Mouse (Mus musculus) cerebellum, adult 2 months (tissue): Measurements from ENCODE around the gene Klrg1. TPM values are rescaled to one million over a fixed set of nuclear protein-coding genes. Genes with fewer than 3 reads are reported as not detected.

ENCODE experiments used
- DNase-seq, 2 experiments: peaks; one replicate each; pipeline ENCODE4 v3.0.0; 2021
- H3K27ac ChIP-seq: fragments of 200-500 bp; 2 replicates; pipeline ENCODE4 v1.5.1; 2012; ENCODE audit warnings: low read length, control low read depth, inconsistent platforms; ENCODE audit not compliant: insufficient read depth
- H3K27me3 ChIP-seq: fragments of 200-500 bp; 2 replicates; pipeline ENCODE4 v1.6.1; 2012; ENCODE audit warnings: inconsistent platforms, mild to moderate bottlenecking, low read length, moderate library complexity; ENCODE audit not compliant: control insufficient read depth, insufficient read depth
- H3K4me1 ChIP-seq: fragments of 200-500 bp; 2 replicates; pipeline ENCODE4 v1.6.1; 2011; ENCODE audit warnings: low read length; ENCODE audit not compliant: control insufficient read depth, insufficient read depth
- H3K4me3 ChIP-seq: fragments of 200-500 bp; replicated peaks from 2 replicates; pipeline ENCODE3; 2011; ENCODE audit warnings: mild to moderate bottlenecking, low read depth, low read length, control low read depth; ENCODE audit not compliant: insufficient read depth
- CTCF ChIP-seq: fragments of 200-500 bp; IDR thresholded peaks from 2 replicates; pipeline ENCODE4 v1.5.1; 2011; ENCODE audit warnings: low read depth, mild to moderate bottlenecking, control low read depth, low read length, moderate library complexity, borderline replicate concordance; ENCODE audit not compliant: insufficient read depth
- POLR2A ChIP-seq: fragments of 200-500 bp; IDR thresholded peaks from 2 replicates; pipeline ENCODE4 v1.6.1; 2011; ENCODE audit warnings: low read length, control low read depth, borderline replicate concordance; ENCODE audit not compliant: insufficient read depth
- WGBS: fragments of 180-500 bp; shearing (Covaris S2); methylation state at CpG from one replicate; pipeline ENCODE4 v1.1.7; 2018; 5-methylcytosine and 5-hydroxymethylcytosine counted together
- polyA plus RNA-seq: library from polyadenylated mRNA; depleted of rRNA; stranded (reverse); fragments of >200 nt; gene quantifications from 2 replicates; pipeline ENCODE4 v1.2.3, GENCODE M21; 2012; rRNA removed

Gene Klrg1
- polyA plus RNA-seq: 0.06 and 0.07 TPM in 2 replicates

DNA sequence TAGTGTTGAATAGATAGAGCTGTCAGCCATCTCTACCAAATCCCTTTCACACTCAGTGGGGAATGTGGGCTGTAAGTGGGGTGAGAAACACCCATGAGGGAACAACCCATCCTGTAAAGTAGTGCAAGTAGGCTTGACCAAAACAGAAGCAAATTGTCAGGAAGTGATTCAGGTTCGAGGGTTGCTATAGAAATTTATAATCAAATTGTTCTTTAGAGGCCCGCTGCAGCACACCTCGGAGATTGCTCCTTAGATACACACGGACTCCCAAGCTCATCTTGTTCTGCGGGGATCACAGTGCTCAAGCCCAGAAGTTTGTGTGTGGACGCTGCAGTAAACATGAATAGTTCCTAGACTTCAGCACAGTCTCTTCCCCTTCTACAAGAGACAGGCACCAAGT lies at the start of gene Klrg1:
Klrg1 (minus strand) TSS at position 101 of the 400 bp plus-strand sequence.
- DNase-seq: no peak
- WGBS: 85% methylated on average over 6 of the region's 6 CpGs

DNA sequence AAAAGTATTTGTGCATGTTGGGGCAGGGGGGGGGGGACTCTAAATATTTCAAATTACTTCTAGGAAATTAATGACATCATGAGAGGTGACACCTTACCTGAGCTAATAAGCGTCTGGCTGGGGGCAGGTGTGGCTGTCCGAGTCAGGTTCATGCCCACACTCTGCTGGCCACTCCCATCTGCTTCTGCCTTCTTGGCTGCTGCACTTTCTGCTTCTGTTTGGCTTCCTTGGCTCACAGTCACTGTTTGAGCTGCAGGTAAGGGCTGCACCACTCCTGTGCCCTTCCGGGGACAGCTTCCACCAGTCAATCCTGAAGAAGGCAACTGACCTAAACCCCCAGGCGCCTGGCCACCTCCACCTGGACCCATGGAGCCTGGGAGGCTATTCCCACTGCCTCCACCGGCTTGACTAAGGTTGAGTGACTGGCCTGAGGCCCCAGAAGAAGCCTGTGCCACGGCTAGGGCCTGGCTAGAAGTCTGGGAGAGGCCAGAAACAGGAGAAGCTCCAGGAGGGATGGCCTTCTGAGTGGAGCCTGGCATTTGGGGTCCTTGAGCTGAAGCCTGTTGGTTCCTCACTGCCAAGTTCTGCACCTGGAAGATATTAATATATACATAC lies 42.8 kb upstream of the Klrg1 start:
- TF ChIP-seq POLR2A (no peak), CTCF (no peak)
- Histone ChIP-seq H3K27ac (no peak overlapping the region), H3K4me3 (no peak overlapping the region), H3K4me1 (no peaks in the 10 kb centered on the region), H3K27me3 (no peaks in the 10 kb centered on the region)
- 86% methylated on average over 6 of the region's 6 CpGs for WGBS
- no peak for DNase-seq

More for the DNA sequence above, at the start of gene Klrg1:
- no peak within 1 kb of the TSS for H3K4me3 ChIP-seq
- H3K27ac ChIP-seq: no peak within 1 kb of the TSS
- TF ChIP-seq CTCF: no peak
- no peak for TF ChIP-seq POLR2A
- no peaks in the 10 kb centered on the region for H3K4me1 ChIP-seq
- no peaks in the 10 kb centered on the region for H3K27me3 ChIP-seq

DNA sequence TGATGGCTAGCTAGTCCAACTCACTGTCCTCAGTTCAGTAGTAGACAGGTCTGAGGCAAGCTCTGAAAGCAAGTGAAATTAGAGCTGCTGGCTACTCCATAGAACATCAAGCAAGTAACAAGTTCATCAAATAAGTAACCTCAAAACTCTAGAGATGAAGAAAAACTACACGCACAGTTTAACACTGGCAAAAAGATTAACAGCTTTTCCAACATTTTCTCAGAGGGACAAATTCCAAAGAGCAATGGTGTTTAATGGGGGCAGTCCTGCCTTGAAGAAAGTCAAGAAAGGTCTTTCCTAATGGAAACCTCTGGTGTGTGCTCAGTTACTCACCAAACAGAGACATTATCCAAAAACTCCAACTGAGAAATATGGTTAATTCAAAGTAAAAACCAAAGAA lies 36.0 kb upstream of the Klrg1 start:
- no peaks in the 10 kb centered on the region for H3K27me3 ChIP-seq
- no peak for DNase-seq
- 98% methylated on average over 1 of the region's 1 CpGs for WGBS
- no peak overlapping the region for H3K4me3 ChIP-seq
- no peaks in the 10 kb centered on the region for H3K4me1 ChIP-seq
- H3K27ac ChIP-seq: no peak overlapping the region
- TF ChIP-seq CTCF: no peak
- no peak for TF ChIP-seq POLR2A

DNA sequence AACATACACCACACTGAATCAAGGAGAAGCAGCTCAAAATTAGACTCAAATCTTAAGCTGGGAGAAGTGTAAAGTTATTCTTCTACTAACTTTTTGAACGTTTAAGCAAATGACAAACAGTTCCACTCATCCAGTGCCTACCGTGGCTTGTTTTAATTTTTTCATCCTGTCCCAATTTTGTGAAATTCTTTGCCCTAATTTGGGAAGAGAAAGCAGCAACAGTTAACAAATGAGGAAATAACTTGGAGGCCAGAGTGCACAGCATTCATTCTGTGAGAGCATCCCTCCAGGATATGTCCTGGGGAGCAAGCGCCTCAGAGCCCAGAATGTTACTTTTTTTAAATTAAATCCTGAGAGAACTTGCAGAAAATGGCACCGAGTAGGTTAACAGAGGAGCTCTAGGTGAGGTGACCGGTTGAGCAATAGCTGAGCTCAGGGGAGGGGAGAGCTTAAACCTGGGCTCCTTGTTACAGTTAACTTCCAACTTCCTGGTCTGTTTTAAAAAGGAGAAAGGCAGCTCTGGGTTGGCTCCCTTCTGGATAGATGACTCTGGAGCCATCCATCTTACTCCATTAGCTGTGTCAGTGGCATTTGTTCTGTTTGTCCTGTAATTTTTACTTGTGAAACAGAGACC lies 27.6 kb upstream of the Klrg1 start:
- H3K4me1 ChIP-seq: no peaks in the 10 kb centered on the region
- no peak for TF ChIP-seq CTCF
- no peak for TF ChIP-seq POLR2A
- no peak overlapping the region for H3K27ac ChIP-seq
- WGBS: 66% methylated on average over 5 of the region's 5 CpGs
- no peak overlapping the region for H3K4me3 ChIP-seq
- H3K27me3 ChIP-seq: no peaks in the 10 kb centered on the region
- DNase-seq: no peak

DNA sequence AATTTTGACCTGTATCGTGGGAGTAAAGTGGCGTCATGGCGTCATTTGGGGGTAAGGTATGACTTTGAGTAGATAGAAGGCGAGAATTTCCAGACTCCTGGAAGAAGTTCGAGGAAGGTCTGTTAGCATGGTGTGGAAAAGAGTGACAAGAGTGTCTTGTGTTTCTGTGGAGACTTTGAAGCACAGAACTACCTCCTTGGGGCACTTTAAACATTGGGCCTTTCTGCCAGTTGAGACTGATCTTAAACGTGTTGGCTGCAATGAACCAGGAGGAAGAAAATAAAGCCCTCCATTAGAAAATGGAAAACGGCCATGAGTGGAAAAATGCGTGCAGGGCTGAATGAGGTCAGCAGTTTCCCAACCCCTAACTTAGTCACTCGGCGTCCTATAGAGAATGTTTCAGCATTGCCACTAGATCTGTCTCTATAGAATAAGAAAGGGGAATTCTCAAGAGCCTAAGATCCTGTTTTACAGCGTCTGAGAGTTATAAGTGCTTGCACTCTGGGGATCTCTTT lies 26.8 kb upstream of the Klrg1 start:
- no peaks in the 10 kb centered on the region for H3K4me1 ChIP-seq
- 8% methylated on average over 11 of the region's 11 CpGs for WGBS
- TF ChIP-seq POLR2A (no peak), CTCF (no peak)
- H3K27ac ChIP-seq: no peak overlapping the region
- H3K27me3 ChIP-seq: no peaks in the 10 kb centered on the region
- peak overlapping the region; percentile 85 for H3K4me3 ChIP-seq
- DNase-seq: no peak

DNA sequence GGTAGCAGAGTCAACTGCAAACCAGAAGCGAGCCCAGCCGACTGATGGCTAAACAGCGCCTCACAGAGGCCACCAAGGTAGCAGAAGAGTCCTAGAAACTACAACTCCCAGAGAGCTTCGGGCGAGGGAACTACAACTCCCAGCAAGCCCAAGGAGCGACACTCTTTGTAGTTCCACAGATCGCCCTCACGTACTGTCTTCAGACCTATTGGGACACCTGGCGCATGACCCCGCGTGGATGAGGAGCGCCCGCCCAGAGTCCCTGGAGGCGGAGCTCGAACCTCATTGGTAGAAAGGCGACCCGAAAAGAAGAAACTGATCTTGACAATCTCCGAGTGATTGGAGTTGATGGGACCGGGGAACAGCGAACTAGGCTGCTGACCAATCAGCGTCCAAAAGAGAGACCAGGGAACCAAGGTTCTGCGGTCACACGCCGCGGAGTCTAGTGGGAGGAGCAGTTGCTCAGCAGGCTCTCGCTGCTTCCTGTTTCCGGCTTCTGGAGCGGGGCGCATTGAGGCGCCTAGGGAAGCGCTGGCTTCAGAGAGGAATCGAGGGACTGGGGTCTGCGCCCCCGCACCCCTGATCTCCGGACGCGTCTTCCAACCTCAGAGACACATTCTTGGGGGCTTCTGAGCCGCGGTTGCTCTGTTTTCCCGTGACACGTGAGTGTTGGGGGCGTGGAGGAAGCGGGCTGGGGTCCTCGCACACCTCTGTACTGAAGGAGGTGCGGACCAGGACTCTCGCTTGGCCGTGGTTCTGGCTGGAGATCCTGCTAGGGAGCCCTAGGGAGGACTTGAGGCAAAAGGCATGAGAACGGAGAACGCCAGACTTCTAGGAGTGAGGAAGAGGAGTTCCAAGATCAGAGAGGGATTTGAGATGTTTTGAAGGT lies 26.1 kb upstream of the Klrg1 start, which contains the start of gene M6pr:
M6pr (plus strand) TSS at position 216 of the 889 bp plus-strand sequence.
- Histone ChIP-seq H3K4me1 (no peaks in the 10 kb centered on the region), H3K27me3 (no peaks in the 10 kb centered on the region), H3K4me3 (peak within 1 kb of the TSS; percentile 85), H3K27ac (peak within 1 kb of the TSS; percentile 14; the same call in 1 of the 2 replicates)
- WGBS: under 1% methylated on average over 49 of the region's 49 CpGs
- peak; percentile 96 to 99 for DNase-seq
- peak; percentile 66; the same call in 1 of the 2 replicates for TF ChIP-seq POLR2A
- TF ChIP-seq CTCF: peak; percentile 90

DNA sequence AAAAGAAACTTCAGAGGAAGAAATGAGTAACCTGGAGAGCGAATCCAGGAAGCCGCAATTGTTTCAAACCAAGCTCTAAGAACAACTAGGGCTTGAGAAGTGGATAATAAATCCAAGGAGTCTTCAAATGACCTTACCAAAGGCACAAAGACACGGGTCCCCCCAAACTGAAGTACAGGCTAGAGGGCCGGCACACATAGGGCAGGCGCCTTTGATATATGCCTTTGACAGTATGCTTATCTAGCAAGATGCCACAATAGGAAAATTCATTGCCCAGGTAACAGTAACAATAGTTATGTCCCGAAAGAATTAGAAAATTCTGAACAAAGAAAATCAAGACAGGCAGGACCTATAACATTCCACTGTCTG lies 25.4 kb upstream of the Klrg1 start:
- no peak overlapping the region for H3K27ac ChIP-seq
- H3K27me3 ChIP-seq: no peaks in the 10 kb centered on the region
- TF ChIP-seq CTCF (no peak), POLR2A (no peak)
- no peaks in the 10 kb centered on the region for H3K4me1 ChIP-seq
- H3K4me3 ChIP-seq: no peak overlapping the region
- 62% methylated on average over 6 of the region's 6 CpGs for WGBS
- DNase-seq: no peak

DNA sequence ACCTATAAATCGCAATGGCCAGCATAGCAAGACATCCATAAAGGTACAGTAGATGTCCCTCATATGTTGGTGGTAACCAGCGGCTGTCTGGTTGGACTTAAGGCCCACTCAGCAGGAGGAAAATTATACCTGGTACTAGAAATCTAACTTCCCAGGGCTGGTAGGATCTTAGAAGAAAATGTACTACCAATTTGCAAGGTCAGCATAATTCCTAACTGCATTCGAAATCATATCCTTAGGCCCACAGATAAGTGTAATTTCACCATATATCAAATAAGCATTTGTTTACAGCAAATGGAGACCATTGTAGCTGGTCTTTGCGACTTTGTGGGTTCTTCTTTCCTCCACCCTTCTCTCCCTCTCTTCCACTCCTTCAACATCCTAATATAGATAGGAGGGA lies 24.0 kb upstream of the Klrg1 start:
- H3K27me3 ChIP-seq: no peaks in the 10 kb centered on the region
- 85% methylated on average over 4 of the region's 4 CpGs for WGBS
- H3K4me3 ChIP-seq: no peak overlapping the region
- no peak for DNase-seq
- H3K4me1 ChIP-seq: no peaks in the 10 kb centered on the region
- no peak for TF ChIP-seq POLR2A
- no peak for TF ChIP-seq CTCF
- H3K27ac ChIP-seq: no peak overlapping the region
